Mouse (Mus musculus): ENCODE data around the gene Ggn. TPM values are rescaled to one million over a fixed set of nuclear protein-coding genes. Genes with fewer than 3 reads are reported as not detected.

Gene Ggn
- polyA plus RNA-seq (2014; fragmentation: Nextera tagmentation; extraction: Ambion mirVana): 0.47 and 0.91 TPM in 2 replicates

DNA sequence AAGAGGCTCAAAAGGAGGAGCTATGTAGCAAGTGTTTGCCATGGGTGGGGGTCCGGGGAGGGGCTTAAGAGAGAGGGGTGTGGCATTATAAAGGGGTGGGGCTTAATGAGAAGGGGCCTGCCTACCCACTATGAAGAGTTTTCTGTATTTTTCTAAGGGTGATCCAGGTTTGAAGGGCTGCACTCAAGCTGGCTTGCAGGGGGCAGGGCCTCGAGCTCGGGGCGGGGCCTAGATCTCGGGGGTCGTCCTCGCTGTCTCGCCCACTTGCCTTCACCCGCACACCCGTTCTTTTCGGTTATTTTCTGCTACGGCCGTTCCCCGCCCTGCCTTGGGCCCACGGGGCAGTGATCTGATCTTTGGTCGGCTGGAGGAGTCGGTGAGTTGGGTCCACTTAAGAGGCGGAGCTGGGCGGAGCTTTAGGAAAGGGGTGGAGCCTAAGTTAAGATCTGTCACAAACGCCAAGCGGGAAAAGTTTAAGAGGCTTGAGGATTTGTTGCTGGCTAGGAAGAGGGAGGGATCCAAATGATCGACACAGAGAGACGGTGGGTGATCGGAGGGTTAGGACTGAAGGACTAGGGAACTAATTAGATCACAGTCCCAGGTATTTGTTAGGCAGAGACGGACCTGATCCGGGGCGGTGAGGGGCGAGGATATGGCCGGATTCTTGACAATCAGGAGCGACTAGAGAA lies at the start of gene Ggn, which contains the start of gene Spred3:
Gene Ggn, plus strand, starts transcription at position 145 of the 689 bp plus-strand sequence.
Gene Spred3, minus strand, starts transcription at position 346 of the 689 bp plus-strand sequence.
- Histone ChIP-seq H3K9ac (ENCODE audit: low read depth, low read length) (peak within 1 kb of the TSS; percentile 66), H3K4me2 (replicated peaks; ENCODE audit: low read depth, low read length) (peak within 1 kb of the TSS; percentile 77), H3K27ac (ENCODE audit: low read depth, low read length) (peak within 1 kb of the TSS; percentile 82), H3K4me3 (ENCODE audit: low read length) (peak within 1 kb of the TSS; percentile 65), H3K36me3 (ENCODE audit: control insufficient read depth, insufficient read depth, low read length) (peaks cover 19% of the 10 kb centered on the region), H3K27me3 (ENCODE audit: control insufficient read depth, insufficient read depth, low read length) (peaks cover 32% of the 10 kb centered on the region), H3K9me3 (ENCODE audit: control insufficient read depth, low read length) (no peaks in the 10 kb centered on the region), H3K4me1 (ENCODE audit: control insufficient read depth, insufficient read depth, low read length) (peaks cover 28% of the 10 kb centered on the region)
- ATAC-seq (ENCODE audit: low FRiP score, low TSS enrichment): peak; percentile 78
- 1% methylated on average over 30 of the region's 30 CpGs for WGBS

DNA sequence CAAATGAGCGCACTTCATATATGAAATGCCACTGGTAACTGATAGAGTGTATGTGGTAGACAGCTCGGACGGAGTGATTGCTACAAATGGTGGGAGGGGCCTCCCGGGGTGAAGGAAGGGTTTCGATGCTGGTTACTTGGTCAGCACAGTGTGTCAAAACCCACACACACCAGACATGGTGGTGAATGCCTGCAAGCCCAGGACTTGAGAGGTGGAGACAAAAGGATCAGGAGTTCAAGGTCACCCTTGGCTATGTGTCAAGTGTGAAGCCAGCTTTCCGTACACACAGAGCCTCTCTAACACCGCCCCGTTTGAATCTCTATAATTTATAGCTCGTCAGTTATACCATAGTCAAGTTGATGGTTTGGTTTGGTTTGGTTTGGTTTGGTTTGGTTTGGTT lies 47.2 kb upstream of the Ggn start:
- Histone ChIP-seq H3K27me3 (ENCODE audit: control insufficient read depth, insufficient read depth, low read length) (no peaks in the 10 kb centered on the region), H3K4me1 (ENCODE audit: control insufficient read depth, insufficient read depth, low read length) (peaks cover 18% of the 10 kb centered on the region; the same call in 1 of the 2 replicates), H3K27ac (ENCODE audit: low read depth, low read length) (no peak overlapping the region), H3K4me2 (replicated peaks; ENCODE audit: low read depth, low read length) (no peak overlapping the region), H3K9me3 (ENCODE audit: control insufficient read depth, low read length) (no peaks in the 10 kb centered on the region), H3K4me3 (ENCODE audit: low read length) (no peak overlapping the region), H3K9ac (ENCODE audit: low read depth, low read length) (no peak overlapping the region), H3K36me3 (ENCODE audit: control insufficient read depth, insufficient read depth, low read length) (no peaks in the 10 kb centered on the region)
- ATAC-seq (ENCODE audit: low FRiP score, low TSS enrichment): no peak
- 87% methylated on average over 9 of the region's 9 CpGs for WGBS

DNA sequence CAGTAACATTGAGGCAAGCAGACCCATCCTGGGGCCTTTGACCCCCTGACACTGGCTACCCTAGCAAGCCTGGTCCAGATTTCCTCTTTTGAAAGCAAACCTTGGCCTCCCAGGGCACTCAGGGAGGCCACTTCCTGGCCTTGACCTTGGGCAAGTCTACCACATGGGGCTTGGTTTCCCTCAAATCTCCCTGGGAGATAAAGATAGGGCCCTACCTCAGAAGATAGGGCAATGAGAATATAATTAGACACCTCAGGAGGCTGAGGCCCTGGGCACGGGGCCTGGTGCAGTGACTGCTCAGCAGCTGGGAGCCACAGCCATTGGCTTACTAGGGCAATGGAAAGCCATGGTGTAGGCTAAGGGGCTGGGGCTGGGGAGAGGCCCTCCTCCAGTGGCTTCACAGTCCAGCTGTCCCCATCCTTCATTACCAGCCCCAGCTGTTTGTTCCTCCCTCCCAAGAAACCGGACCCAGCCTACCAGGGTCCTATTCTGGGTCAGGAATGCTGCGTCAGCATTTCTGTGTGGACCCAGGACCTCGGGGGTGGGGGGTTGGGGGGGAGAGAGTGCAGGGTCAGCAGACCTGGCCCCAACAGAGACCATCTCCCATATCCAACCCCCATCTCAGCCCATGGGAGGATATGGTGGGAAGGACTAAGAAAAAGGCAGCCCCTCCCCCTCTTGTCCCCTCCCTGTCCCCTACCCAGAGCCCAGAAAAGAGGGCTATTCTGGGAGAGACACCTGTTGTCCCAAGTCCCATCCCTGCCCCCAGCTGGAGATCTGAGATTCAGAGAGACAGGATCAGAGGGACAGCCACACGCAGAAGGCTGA lies 46.3 kb upstream of the Ggn start:
- no peaks in the 10 kb centered on the region for H3K9me3 ChIP-seq (ENCODE audit: control insufficient read depth, low read length)
- no peak overlapping the region for H3K4me2 ChIP-seq (replicated peaks; ENCODE audit: low read depth, low read length)
- no peaks in the 10 kb centered on the region for H3K36me3 ChIP-seq (ENCODE audit: control insufficient read depth, insufficient read depth, low read length)
- H3K4me1 ChIP-seq (ENCODE audit: control insufficient read depth, insufficient read depth, low read length): peaks cover 18% of the 10 kb centered on the region; the same call in 1 of the 2 replicates
- H3K27me3 ChIP-seq (ENCODE audit: control insufficient read depth, insufficient read depth, low read length): no peaks in the 10 kb centered on the region
- WGBS: 32% methylated on average over 5 of the region's 5 CpGs
- peak; percentile 40; the same call in 1 of the 2 replicates for ATAC-seq (ENCODE audit: low FRiP score, low TSS enrichment)
- no peak overlapping the region for H3K27ac ChIP-seq (ENCODE audit: low read depth, low read length)
- no peak overlapping the region for H3K4me3 ChIP-seq (ENCODE audit: low read length)
- no peak overlapping the region for H3K9ac ChIP-seq (ENCODE audit: low read depth, low read length)

DNA sequence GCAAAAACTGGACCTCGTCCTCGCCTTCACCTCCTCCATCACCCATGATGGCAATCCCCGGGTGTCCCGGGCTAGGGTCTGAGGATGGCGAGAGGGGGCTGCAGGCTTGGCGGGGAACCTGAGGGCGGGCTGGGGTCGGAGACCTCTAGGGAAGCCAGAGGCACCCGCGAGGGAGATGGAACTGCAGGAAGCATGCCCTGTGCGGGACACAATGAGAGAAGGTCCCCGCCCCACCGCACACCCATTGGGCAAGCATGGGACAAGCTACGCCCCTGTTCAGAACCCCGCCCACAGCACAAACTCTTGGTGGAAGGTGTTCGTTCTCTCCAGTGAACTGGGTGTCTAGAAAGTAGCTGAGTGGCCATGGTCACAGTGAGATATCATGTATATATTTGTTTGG lies 45.0 kb upstream of the Ggn start, which contains the start of gene Ryr1:
Gene Ryr1, minus strand, starts transcription at position 210 of the 400 bp plus-strand sequence.
- Histone ChIP-seq H3K36me3 (ENCODE audit: control insufficient read depth, insufficient read depth, low read length) (no peaks in the 10 kb centered on the region), H3K4me2 (replicated peaks; ENCODE audit: low read depth, low read length) (peak within 1 kb of the TSS; percentile 87), H3K27me3 (ENCODE audit: control insufficient read depth, insufficient read depth, low read length) (no peaks in the 10 kb centered on the region), H3K27ac (ENCODE audit: low read depth, low read length) (no peak within 1 kb of the TSS), H3K4me3 (ENCODE audit: low read length) (peak within 1 kb of the TSS; percentile 44), H3K4me1 (ENCODE audit: control insufficient read depth, insufficient read depth, low read length) (peaks cover 18% of the 10 kb centered on the region; the same call in 1 of the 2 replicates), H3K9me3 (ENCODE audit: control insufficient read depth, low read length) (no peaks in the 10 kb centered on the region), H3K9ac (ENCODE audit: low read depth, low read length) (peak within 1 kb of the TSS; percentile 63; the same call in 1 of the 2 replicates)
- WGBS: under 1% methylated on average over 16 of the region's 16 CpGs
- ATAC-seq (ENCODE audit: low FRiP score, low TSS enrichment): peak; percentile 84

DNA sequence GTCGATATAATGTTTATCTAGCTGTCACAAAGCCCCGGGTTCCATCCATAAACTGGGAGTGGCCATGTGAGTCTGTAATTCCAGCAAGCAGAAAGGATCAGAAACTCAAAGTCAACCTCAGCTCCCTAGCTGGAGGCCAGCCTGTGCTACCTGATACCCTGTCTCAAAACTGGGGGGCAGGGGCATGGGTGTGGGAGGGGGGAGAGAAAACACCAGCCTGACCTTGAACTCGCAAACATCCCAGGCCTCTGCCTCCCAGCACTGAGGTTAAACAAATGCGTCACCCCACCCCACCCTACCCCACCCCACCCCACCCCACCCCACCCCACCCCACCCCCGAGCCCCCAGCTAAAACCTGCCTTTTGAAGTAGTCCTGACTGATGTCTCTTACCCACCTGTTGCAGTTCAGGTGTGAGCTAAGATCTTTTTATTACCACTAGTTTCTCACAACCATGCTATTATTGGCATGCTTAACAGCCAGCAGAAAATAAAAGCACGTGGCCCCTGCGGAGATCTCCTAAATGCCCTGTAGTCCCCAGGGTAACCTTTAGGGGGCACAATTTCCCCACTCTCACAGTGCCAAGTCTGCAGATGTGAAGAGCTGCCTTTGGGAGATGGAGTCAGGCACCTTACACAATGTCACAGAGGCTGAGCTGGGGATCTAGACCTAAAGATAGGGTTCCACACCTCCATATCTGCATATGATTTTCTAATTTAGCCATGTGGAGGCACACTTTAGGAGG lies 43.7 kb upstream of the Ggn start:
- no peaks in the 10 kb centered on the region for H3K36me3 ChIP-seq (ENCODE audit: control insufficient read depth, insufficient read depth, low read length)
- no peak overlapping the region for H3K4me3 ChIP-seq (ENCODE audit: low read length)
- no peak for ATAC-seq (ENCODE audit: low FRiP score, low TSS enrichment)
- no peak overlapping the region for H3K9ac ChIP-seq (ENCODE audit: low read depth, low read length)
- peaks cover 18% of the 10 kb centered on the region; the same call in 1 of the 2 replicates for H3K4me1 ChIP-seq (ENCODE audit: control insufficient read depth, insufficient read depth, low read length)
- H3K9me3 ChIP-seq (ENCODE audit: control insufficient read depth, low read length): no peaks in the 10 kb centered on the region
- no peak overlapping the region for H3K27ac ChIP-seq (ENCODE audit: low read depth, low read length)
- H3K27me3 ChIP-seq (ENCODE audit: control insufficient read depth, insufficient read depth, low read length): no peaks in the 10 kb centered on the region
- H3K4me2 ChIP-seq (replicated peaks; ENCODE audit: low read depth, low read length): no peak overlapping the region
- 9% methylated on average over 7 of the region's 7 CpGs for WGBS

DNA sequence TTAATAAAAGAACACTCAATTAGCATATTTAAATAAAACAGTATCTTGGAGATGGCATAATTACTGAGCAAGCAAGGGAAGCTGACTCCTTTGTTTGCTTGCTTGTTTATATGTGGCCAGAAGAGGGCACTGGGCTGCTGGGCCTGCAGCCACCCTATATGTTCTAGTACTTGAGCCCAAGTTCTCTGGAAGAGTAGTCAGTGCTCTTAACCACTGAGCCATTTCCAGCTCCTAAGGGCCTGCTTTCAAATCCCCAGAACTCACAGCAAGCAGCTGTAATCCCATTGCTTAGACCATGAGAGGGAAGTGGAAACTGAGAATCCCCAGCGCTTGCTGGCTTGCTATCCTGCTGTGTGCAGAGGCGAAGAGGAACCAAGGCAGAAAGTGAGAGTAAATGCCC lies 41.3 kb upstream of the Ggn start:
- 75% methylated on average over 2 of the region's 2 CpGs for WGBS
- no peak for ATAC-seq (ENCODE audit: low FRiP score, low TSS enrichment)
- Histone ChIP-seq H3K9ac (ENCODE audit: low read depth, low read length) (no peak overlapping the region), H3K4me2 (replicated peaks; ENCODE audit: low read depth, low read length) (no peak overlapping the region), H3K27ac (ENCODE audit: low read depth, low read length) (no peak overlapping the region), H3K4me3 (ENCODE audit: low read length) (no peak overlapping the region), H3K27me3 (ENCODE audit: control insufficient read depth, insufficient read depth, low read length) (no peaks in the 10 kb centered on the region), H3K36me3 (ENCODE audit: control insufficient read depth, insufficient read depth, low read length) (no peaks in the 10 kb centered on the region), H3K4me1 (ENCODE audit: control insufficient read depth, insufficient read depth, low read length) (peaks cover 16% of the 10 kb centered on the region; the same call in 1 of the 2 replicates), H3K9me3 (ENCODE audit: control insufficient read depth, low read length) (no peaks in the 10 kb centered on the region)

DNA sequence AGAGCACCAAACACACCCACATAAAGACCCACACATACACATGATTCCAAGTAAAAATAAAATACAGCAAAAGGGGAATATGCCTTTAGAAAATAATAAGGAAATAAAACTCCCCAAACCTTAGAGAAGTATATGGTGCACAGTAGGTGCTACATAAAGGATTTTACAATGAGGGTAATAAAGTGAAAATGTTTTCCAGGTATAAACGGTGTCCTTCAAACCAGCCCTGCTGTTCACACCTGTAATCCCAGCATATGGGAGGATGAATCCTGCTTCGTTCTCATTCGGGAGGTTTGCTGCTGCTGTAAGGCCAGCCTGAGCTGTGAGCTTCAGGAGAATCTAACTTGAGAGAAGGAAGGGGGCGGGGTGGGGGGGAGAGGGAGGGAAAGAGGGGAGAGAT lies 35.8 kb upstream of the Ggn start:
- WGBS: 2% methylated on average over 4 of the region's 4 CpGs
- no peaks in the 10 kb centered on the region for H3K36me3 ChIP-seq (ENCODE audit: control insufficient read depth, insufficient read depth, low read length)
- no peak overlapping the region for H3K27ac ChIP-seq (ENCODE audit: low read depth, low read length)
- H3K9me3 ChIP-seq (ENCODE audit: control insufficient read depth, low read length): no peaks in the 10 kb centered on the region
- no peak overlapping the region for H3K9ac ChIP-seq (ENCODE audit: low read depth, low read length)
- peak overlapping the region; percentile 58 for H3K4me2 ChIP-seq (replicated peaks; ENCODE audit: low read depth, low read length)
- H3K4me3 ChIP-seq (ENCODE audit: low read length): peak overlapping the region; percentile 30
- H3K27me3 ChIP-seq (ENCODE audit: control insufficient read depth, insufficient read depth, low read length): no peaks in the 10 kb centered on the region
- peaks cover 4% of the 10 kb centered on the region; the same call in 1 of the 2 replicates for H3K4me1 ChIP-seq (ENCODE audit: control insufficient read depth, insufficient read depth, low read length)
- no peak for ATAC-seq (ENCODE audit: low FRiP score, low TSS enrichment)

DNA sequence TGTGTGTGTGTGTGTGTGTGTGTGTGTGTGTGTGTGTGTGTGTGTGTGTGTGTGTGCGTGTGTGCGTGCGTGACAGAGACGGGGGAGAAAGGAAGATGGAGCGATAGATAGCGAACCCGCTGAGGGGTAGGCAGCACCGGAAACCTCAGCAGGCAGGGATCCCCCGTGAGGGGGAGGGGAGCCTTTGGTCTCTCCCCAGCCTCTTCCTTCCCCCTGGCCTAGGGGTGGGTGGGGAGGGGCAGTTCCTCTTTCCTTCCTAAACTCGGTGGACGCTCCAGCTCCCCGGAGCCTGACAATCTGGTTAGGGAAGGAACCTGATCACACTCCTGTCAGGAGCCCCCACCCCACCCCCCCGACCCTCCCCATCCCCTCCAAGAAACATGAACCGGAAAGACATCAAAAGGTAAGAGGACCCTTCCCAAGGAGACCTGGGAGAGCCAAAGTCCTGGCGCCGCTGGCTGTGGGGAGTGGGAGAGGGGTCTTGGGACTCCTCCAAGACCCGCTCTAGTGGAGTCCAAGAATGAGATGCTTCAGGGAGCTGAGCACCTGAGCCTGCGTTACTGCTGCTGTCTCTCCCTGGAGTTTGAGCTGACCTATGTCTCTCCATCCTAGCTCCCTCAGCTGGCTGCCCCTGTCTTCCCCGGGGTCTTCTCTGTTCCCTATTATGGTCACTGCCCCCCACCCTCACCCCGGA lies 35.2 kb upstream of the Ggn start, which contains the start of gene Rasgrp4:
Gene Rasgrp4, plus strand, starts transcription at position 159 of the 694 bp plus-strand sequence.
- Histone ChIP-seq H3K4me2 (replicated peaks; ENCODE audit: low read depth, low read length) (peak within 1 kb of the TSS; percentile 58), H3K4me1 (ENCODE audit: control insufficient read depth, insufficient read depth, low read length) (peaks cover 4% of the 10 kb centered on the region; the same call in 1 of the 2 replicates), H3K9me3 (ENCODE audit: control insufficient read depth, low read length) (no peaks in the 10 kb centered on the region), H3K27ac (ENCODE audit: low read depth, low read length) (no peak within 1 kb of the TSS), H3K4me3 (ENCODE audit: low read length) (peak within 1 kb of the TSS; percentile 30), H3K9ac (ENCODE audit: low read depth, low read length) (peak within 1 kb of the TSS; percentile 40; the same call in 1 of the 2 replicates), H3K27me3 (ENCODE audit: control insufficient read depth, insufficient read depth, low read length) (no peaks in the 10 kb centered on the region), H3K36me3 (ENCODE audit: control insufficient read depth, insufficient read depth, low read length) (no peaks in the 10 kb centered on the region)
- under 1% methylated on average over 14 of the region's 20 CpGs for WGBS
- peak; percentile 72; the same call in 1 of the 2 replicates for ATAC-seq (ENCODE audit: low FRiP score, low TSS enrichment)
